Mouse (Mus musculus) liver, embryonic 18 days (tissue): ENCODE data around the gene Prdm5. TPM values are rescaled to one million over a fixed set of nuclear protein-coding genes. Genes with fewer than 3 reads are reported as not detected.

Source experiments
- polyA plus RNA-seq: library from polyadenylated mRNA; depleted of rRNA; stranded (reverse); fragments of >200 nt; gene quantifications from 2 replicates; pipeline ENCODE4 v1.2.3, GENCODE M21; 2012; rRNA removed

The Prdm5 gene
- polyA plus RNA-seq: 1.4 TPM in 2 replicates

GRCm38 (mm10) chr6:65778861-65779688 is at the start of gene Prdm5:
Prdm5 (plus strand) TSS chr6:65778988.

GRCm38 (mm10) chr6:65952309-65952708 is 173.5 kb downstream of the Prdm5 start, which contains the start of gene 4930544G11Rik:
4930544G11Rik (plus strand) TSS chr6:65952609.

Other genes with a start within 250 kb of the Prdm5 start
- gene Ndnf, start 107.4 kb upstream of the Prdm5 start, polyA plus RNA-seq: under 0.01 and 0.02 TPM in 2 replicates
- gene 4930544G11Rik, start 173.6 kb downstream of the Prdm5 start, polyA plus RNA-seq: not detected in 2 replicates